Mouse (Mus musculus) liver, embryonic 16.5 days (tissue): ENCODE results near the gene Mrgprb3. TPM values are rescaled to one million over a fixed set of nuclear protein-coding genes. Genes with fewer than 3 reads are reported as not detected.

ENCODE experiments used
- ATAC-seq: fragments of 200-750 bp; cut with Nextera tagmentation; 2 replicates; pipeline ENCODE4 v1.8.0; 2017; ENCODE audit warnings: low read depth, mild to moderate bottlenecking, moderate number of reproducible peaks, moderate library complexity
- H3K27ac ChIP-seq: fragments of 300-500 bp; sonication (generic); 2 replicates; pipeline ENCODE4 v1.5.1; 2014; ENCODE audit warnings: mild to moderate bottlenecking, low read length
- H3K27me3 ChIP-seq: fragments of 300-500 bp; sonication (generic); 2 replicates; pipeline ENCODE4 v1.6.1; 2014; ENCODE audit warnings: low read depth, low read length, mixed read lengths; ENCODE audit not compliant: control insufficient read depth, insufficient read depth
- H3K36me3 ChIP-seq: fragments of 300-500 bp; sonication (generic); 2 replicates; pipeline ENCODE4 v1.6.1; 2014; ENCODE audit warnings: mild to moderate bottlenecking; ENCODE audit not compliant: control insufficient read depth, insufficient read depth
- H3K4me1 ChIP-seq: fragments of 300-500 bp; sonication (generic); 2 replicates; pipeline ENCODE4 v1.6.1; 2014; ENCODE audit warnings: low read depth, low read length, mixed read lengths; ENCODE audit not compliant: control insufficient read depth
- H3K4me2 ChIP-seq: fragments of 300-500 bp; sonication (generic); 2 replicates; pipeline ENCODE4 v1.6.1; 2014; ENCODE audit warnings: low read depth, low read length, mixed read lengths
- H3K4me3 ChIP-seq: fragments of 300-500 bp; sonication (generic); 2 replicates; pipeline ENCODE4 v1.5.1; 2014; ENCODE audit warnings: low read depth, mild to moderate bottlenecking, low read length
- H3K9ac ChIP-seq: fragments of 300-500 bp; sonication (generic); 2 replicates; pipeline ENCODE4 v1.6.1; 2014; ENCODE audit warnings: low read depth, low read length
- H3K9me3 ChIP-seq: fragments of 300-500 bp; sonication (generic); replicated peaks from 2 replicates; pipeline ENCODE4 v1.6.1; 2016; ENCODE audit warnings: low read length; ENCODE audit not compliant: control insufficient read depth
- WGBS: fragments of 180-500 bp; shearing (Covaris S2); extraction: QIAGEN DNeasy Blood & Tissue Kit; methylation state at CpG from one replicate; pipeline ENCODE4 v1.1.7; 2014; ENCODE audit not compliant: insufficient replicate concordance; 5-methylcytosine and 5-hydroxymethylcytosine counted together
- polyA plus RNA-seq: library from polyadenylated mRNA; unstranded; fragments of >200 nt; fragmentation: Nextera tagmentation; extraction: Ambion mirVana; gene quantifications from 2 replicates; pipeline ENCODE4 v1.2.1, GENCODE M21; 2015

Gene Mrgprb3
- not detected in 2 replicates for polyA plus RNA-seq

GRCm38 (mm10) chr7:48643711-48644110 is at the start of gene Mrgprb3:
Gene Mrgprb3, minus strand, starts transcription at chr7:48643811.
- no peak within 1 kb of the TSS for H3K27ac ChIP-seq

More at GRCm38 (mm10) chr7:48643711-48644110, at the start of gene Mrgprb3:
- Histone ChIP-seq H3K4me1 (no peaks in the 10 kb centered on the region), H3K9me3 (no peaks in the 10 kb centered on the region), H3K4me3 (no peak within 1 kb of the TSS), H3K4me2 (no peak within 1 kb of the TSS), H3K27me3 (no peaks in the 10 kb centered on the region), H3K36me3 (no peaks in the 10 kb centered on the region), H3K9ac (no peak within 1 kb of the TSS)
- no peak for ATAC-seq
- WGBS: 73% methylated on average over 2 of the region's 2 CpGs

Other genes with a start within 250 kb of the Mrgprb3 start
- gene Mrgprb1, start 187.5 kb downstream of the Mrgprb3 start, polyA plus RNA-seq: not detected in 2 replicates
- gene Mrgprx2, start 144.5 kb downstream of the Mrgprb3 start, polyA plus RNA-seq: not detected in 2 replicates
- gene Mrgprb2, start 85.7 kb downstream of the Mrgprb3 start, polyA plus RNA-seq: 0.05 TPM in 1 of 2 replicates, not detected in the other
- gene Zdhhc13, start 145.2 kb upstream of the Mrgprb3 start, polyA plus RNA-seq: 9.1 and 9.6 TPM in 2 replicates
- gene Csrp3, start 204.2 kb upstream of the Mrgprb3 start, polyA plus RNA-seq: 3.0 and 7.2 TPM in 2 replicates
- 32.5 and 32.8 TPM in 2 replicates for gene E2f8, start 237.8 kb upstream of the Mrgprb3 start, polyA plus RNA-seq